Mouse (Mus musculus): Measurements from ENCODE around the gene Susd3. TPM values are rescaled to one million over a fixed set of nuclear protein-coding genes. Genes with fewer than 3 reads are reported as not detected.

Susd3 gene
- polyA plus RNA-seq, 1 experiment from 2014 or later: 0.32 TPM

- Histone ChIP-seq H3K9me3 (ENCODE audit: control insufficient read depth, low read length) (no peaks in the 10 kb centered on the region), H3K4me3 (replicated peaks; ENCODE audit: low read depth, low read length) (no peak overlapping the region), H3K36me3 (ENCODE audit: control insufficient read depth, insufficient read depth, low read length) (no peaks in the 10 kb centered on the region), H3K4me1 (ENCODE audit: control insufficient read depth, insufficient read depth, low read length) (peaks cover under 1% of the 10 kb centered on the region; the same call in 1 of the 2 replicates), H3K9ac (replicated peaks; ENCODE audit: low read length) (no peak overlapping the region), H3K27me3 (ENCODE audit: control insufficient read depth, insufficient read depth, low read length) (peaks cover 17% of the 10 kb centered on the region), H3K27ac (replicated peaks; ENCODE audit: low read depth, low read length) (no peak overlapping the region), H3K4me2 (ENCODE audit: low read length) (no peak overlapping the region)
- DNase-seq (no peak), ATAC-seq (ENCODE audit: low FRiP score, low TSS enrichment) (no peak)
- 74% methylated on average over 9 of the region's 9 CpGs for WGBS
Observed at GRCm38 (mm10) chr13:49242321-49243065, 6.0 kb downstream of the Susd3 start.

GRCm38 (mm10) chr13:49238737-49239136 lies 9.8 kb downstream of the Susd3 start:
- DNase-seq (no peak), ATAC-seq (ENCODE audit: low FRiP score, low TSS enrichment) (no peak)
- no peaks in the 10 kb centered on the region for H3K9me3 ChIP-seq (ENCODE audit: control insufficient read depth, low read length)
- H3K9ac ChIP-seq (replicated peaks; ENCODE audit: low read length): no peak overlapping the region
- no peaks in the 10 kb centered on the region for H3K36me3 ChIP-seq (ENCODE audit: control insufficient read depth, insufficient read depth, low read length)
- no peak overlapping the region for H3K4me3 ChIP-seq (replicated peaks; ENCODE audit: low read depth, low read length)
- 97% methylated on average over 8 of the region's 8 CpGs for WGBS
- no peak overlapping the region for H3K27ac ChIP-seq (replicated peaks; ENCODE audit: low read depth, low read length)
- no peaks in the 10 kb centered on the region for H3K4me1 ChIP-seq (ENCODE audit: control insufficient read depth, insufficient read depth, low read length)
- no peaks in the 10 kb centered on the region for H3K27me3 ChIP-seq (ENCODE audit: control insufficient read depth, insufficient read depth, low read length)
- no peak overlapping the region for H3K4me2 ChIP-seq (ENCODE audit: low read length)

GRCm38 (mm10) chr13:49237617-49238016 lies 10.9 kb downstream of the Susd3 start:
- Histone ChIP-seq H3K4me2 (ENCODE audit: low read length) (no peak overlapping the region), H3K27ac (replicated peaks; ENCODE audit: low read depth, low read length) (no peak overlapping the region), H3K9ac (replicated peaks; ENCODE audit: low read length) (no peak overlapping the region), H3K4me1 (ENCODE audit: control insufficient read depth, insufficient read depth, low read length) (no peaks in the 10 kb centered on the region), H3K27me3 (ENCODE audit: control insufficient read depth, insufficient read depth, low read length) (no peaks in the 10 kb centered on the region), H3K9me3 (ENCODE audit: control insufficient read depth, low read length) (no peaks in the 10 kb centered on the region), H3K36me3 (ENCODE audit: control insufficient read depth, insufficient read depth, low read length) (no peaks in the 10 kb centered on the region), H3K4me3 (replicated peaks; ENCODE audit: low read depth, low read length) (no peak overlapping the region)
- DNase-seq: no peak
- no peak for ATAC-seq (ENCODE audit: low FRiP score, low TSS enrichment)
- WGBS: 90% methylated on average over 8 of the region's 8 CpGs

GRCm38 (mm10) chr13:49234711-49235110 lies 13.8 kb downstream of the Susd3 start:
- no peaks in the 10 kb centered on the region for H3K9me3 ChIP-seq (ENCODE audit: control insufficient read depth, low read length)
- DNase-seq (no peak), ATAC-seq (ENCODE audit: low FRiP score, low TSS enrichment) (no peak)
- H3K36me3 ChIP-seq (ENCODE audit: control insufficient read depth, insufficient read depth, low read length): no peaks in the 10 kb centered on the region
- H3K9ac ChIP-seq (replicated peaks; ENCODE audit: low read length): no peak overlapping the region
- H3K4me2 ChIP-seq (ENCODE audit: low read length): no peak overlapping the region
- WGBS: 94% methylated on average over 4 of the region's 4 CpGs
- no peaks in the 10 kb centered on the region for H3K4me1 ChIP-seq (ENCODE audit: control insufficient read depth, insufficient read depth, low read length)
- H3K4me3 ChIP-seq (replicated peaks; ENCODE audit: low read depth, low read length): no peak overlapping the region
- H3K27me3 ChIP-seq (ENCODE audit: control insufficient read depth, insufficient read depth, low read length): no peaks in the 10 kb centered on the region
- no peak overlapping the region for H3K27ac ChIP-seq (replicated peaks; ENCODE audit: low read depth, low read length)

GRCm38 (mm10) chr13:49233792-49234572 lies 14.5 kb downstream of the Susd3 start:
- DNase-seq (no peak), ATAC-seq (ENCODE audit: low FRiP score, low TSS enrichment) (no peak)
- no peak overlapping the region for H3K4me2 ChIP-seq (ENCODE audit: low read length)
- no peak overlapping the region for H3K4me3 ChIP-seq (replicated peaks; ENCODE audit: low read depth, low read length)
- H3K4me1 ChIP-seq (ENCODE audit: control insufficient read depth, insufficient read depth, low read length): no peaks in the 10 kb centered on the region
- 88% methylated on average over 8 of the region's 8 CpGs for WGBS
- no peak overlapping the region for H3K9ac ChIP-seq (replicated peaks; ENCODE audit: low read length)
- H3K9me3 ChIP-seq (ENCODE audit: control insufficient read depth, low read length): no peaks in the 10 kb centered on the region
- no peak overlapping the region for H3K27ac ChIP-seq (replicated peaks; ENCODE audit: low read depth, low read length)
- H3K27me3 ChIP-seq (ENCODE audit: control insufficient read depth, insufficient read depth, low read length): no peaks in the 10 kb centered on the region
- H3K36me3 ChIP-seq (ENCODE audit: control insufficient read depth, insufficient read depth, low read length): no peaks in the 10 kb centered on the region

GRCm38 (mm10) chr13:49225633-49226032 lies 22.9 kb downstream of the Susd3 start:
- DNase-seq (no peak), ATAC-seq (ENCODE audit: low FRiP score, low TSS enrichment) (no peak)
- H3K4me3 ChIP-seq (replicated peaks; ENCODE audit: low read depth, low read length): no peak overlapping the region
- no peaks in the 10 kb centered on the region for H3K4me1 ChIP-seq (ENCODE audit: control insufficient read depth, insufficient read depth, low read length)
- no peak overlapping the region for H3K4me2 ChIP-seq (ENCODE audit: low read length)
- no peaks in the 10 kb centered on the region for H3K9me3 ChIP-seq (ENCODE audit: control insufficient read depth, low read length)
- no peak overlapping the region for H3K9ac ChIP-seq (replicated peaks; ENCODE audit: low read length)
- 30% methylated on average over 4 of the region's 4 CpGs for WGBS
- no peaks in the 10 kb centered on the region for H3K27me3 ChIP-seq (ENCODE audit: control insufficient read depth, insufficient read depth, low read length)
- no peaks in the 10 kb centered on the region for H3K36me3 ChIP-seq (ENCODE audit: control insufficient read depth, insufficient read depth, low read length)
- H3K27ac ChIP-seq (replicated peaks; ENCODE audit: low read depth, low read length): no peak overlapping the region

- Histone ChIP-seq H3K36me3 (ENCODE audit: control insufficient read depth, insufficient read depth, low read length) (no peaks in the 10 kb centered on the region), H3K4me2 (ENCODE audit: low read length) (no peak overlapping the region), H3K4me3 (replicated peaks; ENCODE audit: low read depth, low read length) (no peak overlapping the region), H3K9me3 (ENCODE audit: control insufficient read depth, low read length) (no peaks in the 10 kb centered on the region), H3K9ac (replicated peaks; ENCODE audit: low read length) (no peak overlapping the region), H3K27ac (replicated peaks; ENCODE audit: low read depth, low read length) (no peak overlapping the region), H3K27me3 (ENCODE audit: control insufficient read depth, insufficient read depth, low read length) (no peaks in the 10 kb centered on the region), H3K4me1 (ENCODE audit: control insufficient read depth, insufficient read depth, low read length) (no peaks in the 10 kb centered on the region)
- DNase-seq (no peak), ATAC-seq (ENCODE audit: low FRiP score, low TSS enrichment) (no peak)
- 68% methylated on average over 3 of the region's 3 CpGs for WGBS
Observed at GRCm38 (mm10) chr13:49225159-49225558, 23.3 kb downstream of the Susd3 start.

- Histone ChIP-seq H3K36me3 (ENCODE audit: control insufficient read depth, insufficient read depth, low read length) (no peaks in the 10 kb centered on the region), H3K4me2 (ENCODE audit: low read length) (no peak overlapping the region), H3K27ac (replicated peaks; ENCODE audit: low read depth, low read length) (no peak overlapping the region), H3K4me1 (ENCODE audit: control insufficient read depth, insufficient read depth, low read length) (no peaks in the 10 kb centered on the region), H3K9me3 (ENCODE audit: control insufficient read depth, low read length) (no peaks in the 10 kb centered on the region), H3K27me3 (ENCODE audit: control insufficient read depth, insufficient read depth, low read length) (no peaks in the 10 kb centered on the region), H3K9ac (replicated peaks; ENCODE audit: low read length) (no peak overlapping the region), H3K4me3 (replicated peaks; ENCODE audit: low read depth, low read length) (no peak overlapping the region)
- DNase-seq: no peak
- ATAC-seq (ENCODE audit: low FRiP score, low TSS enrichment): no peak
- WGBS: 21% methylated on average over 6 of the region's 6 CpGs
Observed at GRCm38 (mm10) chr13:49224729-49225128, 23.8 kb downstream of the Susd3 start.

- no peak overlapping the region for H3K4me3 ChIP-seq (replicated peaks; ENCODE audit: low read depth, low read length)
- no peak overlapping the region for H3K4me2 ChIP-seq (ENCODE audit: low read length)
- no peak overlapping the region for H3K27ac ChIP-seq (replicated peaks; ENCODE audit: low read depth, low read length)
- H3K36me3 ChIP-seq (ENCODE audit: control insufficient read depth, insufficient read depth, low read length): no peaks in the 10 kb centered on the region
- H3K9ac ChIP-seq (replicated peaks; ENCODE audit: low read length): no peak overlapping the region
- ATAC-seq (ENCODE audit: low FRiP score, low TSS enrichment): no peak
- no peaks in the 10 kb centered on the region for H3K9me3 ChIP-seq (ENCODE audit: control insufficient read depth, low read length)
- 20% methylated on average over 10 of the region's 10 CpGs for WGBS
- H3K27me3 ChIP-seq (ENCODE audit: control insufficient read depth, insufficient read depth, low read length): no peaks in the 10 kb centered on the region
- no peak for DNase-seq
- no peaks in the 10 kb centered on the region for H3K4me1 ChIP-seq (ENCODE audit: control insufficient read depth, insufficient read depth, low read length)
Observed at GRCm38 (mm10) chr13:49224314-49224713, 24.2 kb downstream of the Susd3 start.

Data from midbrain, embryonic 14.5 days (tissue).